Mouse (Mus musculus) lung, postnatal 0 days (tissue): ENCODE data around the gene Trpm8. TPM values are rescaled to one million over a fixed set of nuclear protein-coding genes. Genes with fewer than 3 reads are reported as not detected.
A peak's percentile ranks its signal among the peaks of the same experiment; 100 is the strongest.

ENCODE experiments used
- ATAC-seq: fragments of 200-750 bp; cut with Nextera tagmentation; 2 replicates; pipeline ENCODE4 v1.8.0; 2017; ENCODE audit warnings: moderate library complexity
- DNase-seq: peaks from one replicate; pipeline ENCODE4 v3.0.0-alpha.2; 2016; ENCODE audit warnings: low spot score
- H3K27ac ChIP-seq: fragments of 300-500 bp; sonication (generic); 2 replicates; pipeline ENCODE4 v1.5.1; 2014; ENCODE audit warnings: antibody characterized with exemption, mild to moderate bottlenecking, low read length, mixed read lengths
- H3K27me3 ChIP-seq: fragments of 300-500 bp; sonication (generic); replicated peaks from 2 replicates; pipeline ENCODE4 v1.6.1; 2014; ENCODE audit warnings: low read length, mixed read lengths; ENCODE audit not compliant: insufficient read depth
- H3K36me3 ChIP-seq: fragments of 300-500 bp; sonication (generic); 2 replicates; pipeline ENCODE4 v1.6.1; 2014; ENCODE audit warnings: low read length, mixed read lengths; ENCODE audit not compliant: insufficient read depth
- H3K4me1 ChIP-seq: fragments of 300-500 bp; sonication (generic); 2 replicates; pipeline ENCODE4 v1.6.1; 2014; ENCODE audit warnings: antibody characterized with exemption, low read depth, low read length, mixed read lengths; ENCODE audit not compliant: insufficient read depth
- H3K4me2 ChIP-seq: fragments of 300-500 bp; sonication (generic); replicated peaks from 2 replicates; pipeline ENCODE4 v1.6.1; 2014; ENCODE audit warnings: low read depth, mild to moderate bottlenecking, low read length, moderate library complexity, mixed read lengths
- H3K4me3 ChIP-seq: fragments of 300-500 bp; sonication (generic); 2 replicates; pipeline ENCODE4 v1.5.1; 2014; ENCODE audit warnings: low read depth, low read length
- H3K9ac ChIP-seq: fragments of 300-500 bp; sonication (generic); replicated peaks from 2 replicates; pipeline ENCODE4 v1.6.1; 2014; ENCODE audit warnings: low read depth, mild to moderate bottlenecking
- H3K9me3 ChIP-seq: fragments of 300-500 bp; sonication (generic); 2 replicates; pipeline ENCODE4 v1.6.1; 2016; ENCODE audit warnings: low read length, mixed read lengths
- CTCF ChIP-seq: IDR thresholded peaks from 2 replicates; pipeline ENCODE4 v1.5.1; 2016; ENCODE audit warnings: antibody characterized with exemption, mild to moderate bottlenecking
- EP300 ChIP-seq: IDR thresholded peaks from 2 replicates; pipeline ENCODE4 v1.6.1; 2016; ENCODE audit warnings: antibody characterized with exemption, mild to moderate bottlenecking, control low read depth
- WGBS: fragments of 180-500 bp; shearing (Covaris S2); extraction: QIAGEN DNeasy Blood & Tissue Kit; methylation state at CpG from one replicate; pipeline ENCODE4 v1.1.7; 2014; 5-methylcytosine and 5-hydroxymethylcytosine counted together
- polyA plus RNA-seq: library from polyadenylated mRNA; unstranded; fragments of >200 nt; fragmentation: Nextera tagmentation; extraction: Ambion mirVana; gene quantifications from 2 replicates; pipeline ENCODE4 v1.2.1, GENCODE M21; 2015

Gene Trpm8
- polyA plus RNA-seq, 1 experiment from 2014 or later = not detected

GRCm38 (mm10) chr1:88261706-88262105 is 15.8 kb upstream of the Trpm8 start:
- no peak overlapping the region for H3K27ac ChIP-seq
- 84% methylated on average over 7 of the region's 7 CpGs for WGBS
- no peak overlapping the region for H3K9ac ChIP-seq
- ATAC-seq (no peak), DNase-seq (no peak)
- no peak overlapping the region for H3K4me2 ChIP-seq
- H3K36me3 ChIP-seq = peaks cover 56% of the 10 kb centered on the region
- no peaks in the 10 kb centered on the region for H3K9me3 ChIP-seq
- H3K4me1 ChIP-seq = 0 out of 2 replicates have a peak, but pooled peaks cover 7% of the 10 kb centered on the region
- TF ChIP-seq CTCF = no peak
- TF ChIP-seq EP300 = no peak
- H3K27me3 ChIP-seq = no peaks in the 10 kb centered on the region
- no peak overlapping the region for H3K4me3 ChIP-seq

GRCm38 (mm10) chr1:88262255-88262654 is 15.2 kb upstream of the Trpm8 start:
- no peak overlapping the region for H3K27ac ChIP-seq
- H3K9me3 ChIP-seq = no peaks in the 10 kb centered on the region
- H3K4me1 ChIP-seq = 0 out of 2 replicates have a peak, but pooled peaks cover 7% of the 10 kb centered on the region
- no peak overlapping the region for H3K4me3 ChIP-seq
- H3K27me3 ChIP-seq = no peaks in the 10 kb centered on the region
- no peak for TF ChIP-seq EP300
- TF ChIP-seq CTCF = no peak
- H3K9ac ChIP-seq = no peak overlapping the region
- peak; percentile 74 for DNase-seq
- ATAC-seq = peak; percentile 8
- no peak overlapping the region for H3K4me2 ChIP-seq
- 73% methylated on average over 4 of the region's 4 CpGs for WGBS
- peaks cover 62% of the 10 kb centered on the region for H3K36me3 ChIP-seq

GRCm38 (mm10) chr1:88262961-88263360 is 14.5 kb upstream of the Trpm8 start:
- H3K9ac ChIP-seq = no peak overlapping the region
- no peak for ATAC-seq

GRCm38 (mm10) chr1:88263778-88264177 is 13.7 kb upstream of the Trpm8 start:
- no peak overlapping the region for H3K4me3 ChIP-seq
- peaks cover 77% of the 10 kb centered on the region for H3K36me3 ChIP-seq
- no peak overlapping the region for H3K4me2 ChIP-seq
- H3K9ac ChIP-seq = no peak overlapping the region
- 0 out of 2 replicates have a peak, but pooled peaks cover 7% of the 10 kb centered on the region for H3K4me1 ChIP-seq
- DNase-seq (no peak), ATAC-seq (no peak)
- H3K27me3 ChIP-seq = no peaks in the 10 kb centered on the region
- H3K9me3 ChIP-seq = no peaks in the 10 kb centered on the region
- no peak for TF ChIP-seq EP300
- TF ChIP-seq CTCF = no peak
- WGBS = 90% methylated on average over 5 of the region's 5 CpGs
- H3K27ac ChIP-seq = no peak overlapping the region

More at GRCm38 (mm10) chr1:88262961-88263360, 14.5 kb upstream of the Trpm8 start:
- 71% methylated on average over 6 of the region's 6 CpGs for WGBS
- Histone ChIP-seq H3K27ac (no peak overlapping the region), H3K4me3 (no peak overlapping the region), H3K4me2 (no peak overlapping the region), H3K4me1 (0 out of 2 replicates have a peak, but pooled peaks cover 7% of the 10 kb centered on the region), H3K9me3 (no peaks in the 10 kb centered on the region), H3K36me3 (peaks cover 69% of the 10 kb centered on the region), H3K27me3 (no peaks in the 10 kb centered on the region)
- DNase-seq = no peak
- TF ChIP-seq EP300 = no peak
- TF ChIP-seq CTCF = no peak

GRCm38 (mm10) chr1:88264237-88264868 is 13.1 kb upstream of the Trpm8 start:
- Histone ChIP-seq H3K36me3 (peaks cover 83% of the 10 kb centered on the region), H3K4me1 (0 out of 2 replicates have a peak, but pooled peaks cover 4% of the 10 kb centered on the region), H3K27me3 (no peaks in the 10 kb centered on the region), H3K27ac (no peak overlapping the region), H3K9me3 (no peaks in the 10 kb centered on the region), H3K4me2 (no peak overlapping the region), H3K9ac (no peak overlapping the region), H3K4me3 (no peak overlapping the region)
- TF ChIP-seq CTCF (no peak), EP300 (no peak)
- 82% methylated on average over 7 of the region's 7 CpGs for whole genome bisulfite sequencing
- ATAC-seq (no peak), DNase-seq (no peak)

GRCm38 (mm10) chr1:88264869-88265240 is 12.6 kb upstream of the Trpm8 start:
- H3K27ac ChIP-seq = no peak overlapping the region
- H3K9me3 ChIP-seq = no peaks in the 10 kb centered on the region
- ATAC-seq (no peak), DNase-seq (no peak)
- no peak overlapping the region for H3K4me2 ChIP-seq
- H3K9ac ChIP-seq = no peak overlapping the region
- TF ChIP-seq EP300 (no peak), CTCF (no peak)
- peaks cover 88% of the 10 kb centered on the region for H3K36me3 ChIP-seq
- no peaks in the 10 kb centered on the region for H3K27me3 ChIP-seq
- no peaks in the 10 kb centered on the region for H3K4me1 ChIP-seq
- 70% methylated on average over 4 of the region's 4 CpGs for WGBS
- no peak overlapping the region for H3K4me3 ChIP-seq
